Mouse (Mus musculus) heart, postnatal 0 days (tissue): ENCODE measurements around the gene Cd2.

Experiments used
- CTCF ChIP-seq: IDR thresholded peaks from 2 replicates; pipeline ENCODE4 v1.5.1; 2016; ENCODE audit warnings: antibody characterized with exemption, control low read depth, low read depth
- EP300 ChIP-seq: IDR thresholded peaks from 2 replicates; pipeline ENCODE4 v1.6.1; 2016; ENCODE audit warnings: antibody characterized with exemption, low read depth

GRCm38 (mm10) chr3:101313266-101314051, 25.7 kb upstream of the Cd2 start:
- TF ChIP-seq CTCF (no peak), EP300 (no peak)
